ENCODE assay signal across 1 mouse cellular context in genomic region chr7:30308076-30309005, GRCm38 (mm10).
A peak's percentile ranks its signal among the peaks of the same experiment; 100 is the strongest.
TF ChIP-seq lines count a peak whose summit lies in the region.

Gene Alkbh6, plus strand, starts transcription at chr7:30308717.

TF ChIP-seq in MEL, 35 proteins besides CTCF, POLR2A, EP300 and RAD21 (continued from another document):
- TF ChIP-seq ZNF384 (IDR thresholded peaks at IDR 0.05; ENCODE audit: low read depth, low read length) (no peak), ELF1 (IDR thresholded peaks at IDR 0.05; ENCODE audit: low read depth, low read length) (peak; percentile 89), SIN3A (IDR thresholded peaks at IDR 0.05; ENCODE audit: low read length) (peak; percentile 81), GATA1 (IDR thresholded peaks at IDR 0.05; ENCODE audit: low read depth, low read length) (no peak)
